In genomic region chr7:144458881-144459280, GRCm38 (mm10) we compare ENCODE assay signal across 9 mouse cellular contexts.
"Had no signal": no experiment of that assay in that cellular context is flagged by ENCODE, and none has a peak within 500 bp of the region (broad histone marks: within the 10 kb centered on the region; RNA-seq: fewer than 3 reads in every experiment).

No protein-coding gene starts in this region.

- DNase-seq: kidney, postnatal 14 days; layer of hippocampus, adult 9-11 months; layer of hippocampus, postnatal 36 days; lung, embryonic 14.5 days; lung, postnatal 10 days; lung, postnatal 4 days; midbrain, embryonic 14.5 days; right cerebral cortex, postnatal 14 days; thymus, postnatal 4 days had no signal
